Mouse (Mus musculus): ENCODE data around the gene Ssh2. TPM values are rescaled to one million over a fixed set of nuclear protein-coding genes. Genes with fewer than 3 reads are reported as not detected.

Ssh2 gene
- polyA plus RNA-seq, 1 experiment from 2014 or later, result 10.2 TPM

- Histone ChIP-seq H3K4me2 (replicated peaks; ENCODE audit: low read depth, low read length) (no peak overlapping the region), H3K9ac (ENCODE audit: low read depth, low read length) (no peak overlapping the region), H3K4me1 (ENCODE audit: control insufficient read depth, insufficient read depth, low read length) (no peaks in the 10 kb centered on the region), H3K36me3 (ENCODE audit: control insufficient read depth, insufficient read depth, low read length) (peaks cover 3% of the 10 kb centered on the region; the same call in 1 of the 2 replicates), H3K9me3 (ENCODE audit: control insufficient read depth, low read length) (no peaks in the 10 kb centered on the region), H3K4me3 (ENCODE audit: low read length) (no peak overlapping the region), H3K27me3 (ENCODE audit: control insufficient read depth, insufficient read depth, low read length) (no peaks in the 10 kb centered on the region), H3K27ac (ENCODE audit: low read depth, low read length) (no peak overlapping the region)
- no peak for ATAC-seq (ENCODE audit: low FRiP score, low TSS enrichment)
- WGBS, result 69% methylated on average over 2 of the region's 2 CpGs
Measured at GRCm38 (mm10) chr11:77402508-77402907, 186.4 kb downstream of the Ssh2 start.

- H3K9ac ChIP-seq (ENCODE audit: low read depth, low read length), result no peak overlapping the region
- H3K36me3 ChIP-seq (ENCODE audit: control insufficient read depth, insufficient read depth, low read length), result no peaks in the 10 kb centered on the region
- H3K27me3 ChIP-seq (ENCODE audit: control insufficient read depth, insufficient read depth, low read length), result no peaks in the 10 kb centered on the region
- no peak overlapping the region for H3K4me3 ChIP-seq (ENCODE audit: low read length)
- H3K4me1 ChIP-seq (ENCODE audit: control insufficient read depth, insufficient read depth, low read length), result no peaks in the 10 kb centered on the region
- H3K9me3 ChIP-seq (ENCODE audit: control insufficient read depth, low read length), result no peaks in the 10 kb centered on the region
- no peak for ATAC-seq (ENCODE audit: low FRiP score, low TSS enrichment)
- H3K27ac ChIP-seq (ENCODE audit: low read depth, low read length), result no peak overlapping the region
- WGBS, result 92% methylated on average over 2 of the region's 2 CpGs
- H3K4me2 ChIP-seq (replicated peaks; ENCODE audit: low read depth, low read length), result no peak overlapping the region
Measured at GRCm38 (mm10) chr11:77406329-77406728, 190.2 kb downstream of the Ssh2 start.

- ATAC-seq (ENCODE audit: low FRiP score, low TSS enrichment), result no peak
Measured at GRCm38 (mm10) chr11:77409879-77410278, 193.8 kb downstream of the Ssh2 start.

GRCm38 (mm10) chr11:77411284-77411683 is 195.2 kb downstream of the Ssh2 start:
- no peaks in the 10 kb centered on the region for H3K9me3 ChIP-seq (ENCODE audit: control insufficient read depth, low read length)
- H3K36me3 ChIP-seq (ENCODE audit: control insufficient read depth, insufficient read depth, low read length), result no peaks in the 10 kb centered on the region
- H3K27ac ChIP-seq (ENCODE audit: low read depth, low read length), result no peak overlapping the region
- no peak overlapping the region for H3K4me3 ChIP-seq (ENCODE audit: low read length)
- no peaks in the 10 kb centered on the region for H3K4me1 ChIP-seq (ENCODE audit: control insufficient read depth, insufficient read depth, low read length)
- H3K4me2 ChIP-seq (replicated peaks; ENCODE audit: low read depth, low read length), result no peak overlapping the region
- ATAC-seq (ENCODE audit: low FRiP score, low TSS enrichment), result no peak
- H3K27me3 ChIP-seq (ENCODE audit: control insufficient read depth, insufficient read depth, low read length), result no peaks in the 10 kb centered on the region
- H3K9ac ChIP-seq (ENCODE audit: low read depth, low read length), result no peak overlapping the region

More at GRCm38 (mm10) chr11:77409879-77410278, 193.8 kb downstream of the Ssh2 start:
- no peak overlapping the region for H3K27ac ChIP-seq (ENCODE audit: low read depth, low read length)
- no peak overlapping the region for H3K4me3 ChIP-seq (ENCODE audit: low read length)
- H3K9ac ChIP-seq (ENCODE audit: low read depth, low read length), result no peak overlapping the region
- H3K9me3 ChIP-seq (ENCODE audit: control insufficient read depth, low read length), result no peaks in the 10 kb centered on the region
- no peaks in the 10 kb centered on the region for H3K27me3 ChIP-seq (ENCODE audit: control insufficient read depth, insufficient read depth, low read length)
- WGBS, result 83% methylated on average over 6 of the region's 6 CpGs
- H3K4me2 ChIP-seq (replicated peaks; ENCODE audit: low read depth, low read length), result no peak overlapping the region
- no peaks in the 10 kb centered on the region for H3K4me1 ChIP-seq (ENCODE audit: control insufficient read depth, insufficient read depth, low read length)
- no peaks in the 10 kb centered on the region for H3K36me3 ChIP-seq (ENCODE audit: control insufficient read depth, insufficient read depth, low read length)

GRCm38 (mm10) chr11:77414141-77414839 is 198.2 kb downstream of the Ssh2 start:
- H3K9ac ChIP-seq (ENCODE audit: low read depth, low read length), result no peak overlapping the region
- no peaks in the 10 kb centered on the region for H3K36me3 ChIP-seq (ENCODE audit: control insufficient read depth, insufficient read depth, low read length)
- no peak overlapping the region for H3K4me2 ChIP-seq (replicated peaks; ENCODE audit: low read depth, low read length)
- no peak overlapping the region for H3K27ac ChIP-seq (ENCODE audit: low read depth, low read length)
- no peak for ATAC-seq (ENCODE audit: low FRiP score, low TSS enrichment)
- H3K9me3 ChIP-seq (ENCODE audit: control insufficient read depth, low read length), result no peaks in the 10 kb centered on the region
- no peak overlapping the region for H3K4me3 ChIP-seq (ENCODE audit: low read length)
- no peaks in the 10 kb centered on the region for H3K27me3 ChIP-seq (ENCODE audit: control insufficient read depth, insufficient read depth, low read length)
- 81% methylated on average over 2 of the region's 2 CpGs for WGBS
- H3K4me1 ChIP-seq (ENCODE audit: control insufficient read depth, insufficient read depth, low read length), result no peaks in the 10 kb centered on the region

GRCm38 (mm10) chr11:77416212-77417000 is 200.3 kb downstream of the Ssh2 start:
- H3K27ac ChIP-seq (ENCODE audit: low read depth, low read length), result no peak overlapping the region
- no peak for ATAC-seq (ENCODE audit: low FRiP score, low TSS enrichment)
- H3K4me2 ChIP-seq (replicated peaks; ENCODE audit: low read depth, low read length), result no peak overlapping the region
- no peaks in the 10 kb centered on the region for H3K9me3 ChIP-seq (ENCODE audit: control insufficient read depth, low read length)
- H3K4me3 ChIP-seq (ENCODE audit: low read length), result no peak overlapping the region
- H3K4me1 ChIP-seq (ENCODE audit: control insufficient read depth, insufficient read depth, low read length), result no peaks in the 10 kb centered on the region
- H3K9ac ChIP-seq (ENCODE audit: low read depth, low read length), result no peak overlapping the region
- H3K27me3 ChIP-seq (ENCODE audit: control insufficient read depth, insufficient read depth, low read length), result no peaks in the 10 kb centered on the region
- H3K36me3 ChIP-seq (ENCODE audit: control insufficient read depth, insufficient read depth, low read length), result no peaks in the 10 kb centered on the region
- WGBS, result 64% methylated on average over 4 of the region's 4 CpGs

- 93% methylated on average over 4 of the region's 4 CpGs for WGBS
- Histone ChIP-seq H3K27ac (ENCODE audit: low read depth, low read length) (no peak overlapping the region), H3K9me3 (ENCODE audit: control insufficient read depth, low read length) (no peaks in the 10 kb centered on the region), H3K9ac (ENCODE audit: low read depth, low read length) (no peak overlapping the region), H3K4me1 (ENCODE audit: control insufficient read depth, insufficient read depth, low read length) (no peaks in the 10 kb centered on the region), H3K36me3 (ENCODE audit: control insufficient read depth, insufficient read depth, low read length) (peaks cover 7% of the 10 kb centered on the region; the same call in 1 of the 2 replicates), H3K4me3 (ENCODE audit: low read length) (no peak overlapping the region), H3K27me3 (ENCODE audit: control insufficient read depth, insufficient read depth, low read length) (no peaks in the 10 kb centered on the region), H3K4me2 (replicated peaks; ENCODE audit: low read depth, low read length) (no peak overlapping the region)
- no peak for ATAC-seq (ENCODE audit: low FRiP score, low TSS enrichment)
Measured at GRCm38 (mm10) chr11:77418021-77418420, 201.9 kb downstream of the Ssh2 start.

GRCm38 (mm10) chr11:77423175-77423859 is 207.2 kb downstream of the Ssh2 start:
- no peaks in the 10 kb centered on the region for H3K27me3 ChIP-seq (ENCODE audit: control insufficient read depth, insufficient read depth, low read length)
- no peak overlapping the region for H3K4me3 ChIP-seq (ENCODE audit: low read length)
- H3K9ac ChIP-seq (ENCODE audit: low read depth, low read length), result no peak overlapping the region
- no peak overlapping the region for H3K4me2 ChIP-seq (replicated peaks; ENCODE audit: low read depth, low read length)
- peaks cover 9% of the 10 kb centered on the region; the same call in 1 of the 2 replicates for H3K36me3 ChIP-seq (ENCODE audit: control insufficient read depth, insufficient read depth, low read length)
- no peak overlapping the region for H3K27ac ChIP-seq (ENCODE audit: low read depth, low read length)
- 87% methylated on average over 4 of the region's 4 CpGs for WGBS
- no peak for ATAC-seq (ENCODE audit: low FRiP score, low TSS enrichment)
- no peaks in the 10 kb centered on the region for H3K9me3 ChIP-seq (ENCODE audit: control insufficient read depth, low read length)
- no peaks in the 10 kb centered on the region for H3K4me1 ChIP-seq (ENCODE audit: control insufficient read depth, insufficient read depth, low read length)

GRCm38 (mm10) chr11:77428446-77428845 is 212.4 kb downstream of the Ssh2 start:
- no peaks in the 10 kb centered on the region for H3K9me3 ChIP-seq (ENCODE audit: control insufficient read depth, low read length)
- H3K4me3 ChIP-seq (ENCODE audit: low read length), result no peak overlapping the region
- ATAC-seq (ENCODE audit: low FRiP score, low TSS enrichment), result no peak
- H3K4me1 ChIP-seq (ENCODE audit: control insufficient read depth, insufficient read depth, low read length), result no peaks in the 10 kb centered on the region
- H3K36me3 ChIP-seq (ENCODE audit: control insufficient read depth, insufficient read depth, low read length), result no peaks in the 10 kb centered on the region; the same call in 1 of the 2 replicates
- H3K27me3 ChIP-seq (ENCODE audit: control insufficient read depth, insufficient read depth, low read length), result no peaks in the 10 kb centered on the region
- WGBS, result 90% methylated on average over 1 of the region's 1 CpGs
- H3K9ac ChIP-seq (ENCODE audit: low read depth, low read length), result no peak overlapping the region
- no peak overlapping the region for H3K4me2 ChIP-seq (replicated peaks; ENCODE audit: low read depth, low read length)
- no peak overlapping the region for H3K27ac ChIP-seq (ENCODE audit: low read depth, low read length)

Data from kidney, embryonic 14.5 days (tissue).